Mouse (Mus musculus): ENCODE measurements around the gene Dnajb14. TPM values are rescaled to one million over a fixed set of nuclear protein-coding genes. Genes with fewer than 3 reads are reported as not detected.
A peak's percentile ranks its signal among the peaks of the same experiment; 100 is the strongest.
"Not testable (repeated sequence)": the region's sequence is repeated elsewhere in the genome, so short reads cannot be mapped to it uniquely, and the experiment has no call there.

Dnajb14 gene
- polyA plus RNA-seq, 1 experiment: 55.8 TPM

DNA sequence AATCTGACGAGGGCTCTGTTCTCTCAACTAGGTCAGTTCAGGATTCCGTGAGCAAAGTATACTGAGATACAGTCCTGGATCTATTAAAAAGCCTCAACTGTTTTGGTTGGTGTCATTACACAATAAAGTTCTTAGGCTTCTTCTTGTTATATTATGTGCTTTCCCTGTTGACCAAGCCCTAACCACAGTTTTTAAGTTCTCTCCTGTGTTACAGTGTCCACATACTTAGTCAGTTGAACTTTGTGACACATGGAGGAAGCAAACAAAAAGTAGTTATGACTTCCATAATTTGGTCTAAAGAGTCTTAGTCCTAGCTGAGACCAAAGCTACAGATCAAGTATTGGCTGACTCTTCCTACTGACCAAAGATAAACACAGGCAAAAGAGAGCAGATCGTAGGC lies 79.4 kb downstream of the Dnajb14 start:
- Histone ChIP-seq H3K27ac (ENCODE audit: insufficient read depth, low read depth, low read length) (peak overlapping the region; percentile 51), H3K4me3 (ENCODE audit: insufficient read depth, low read length) (no peak overlapping the region), H3K4me1 (ENCODE audit: control insufficient read depth, insufficient read depth, low read length) (peaks cover 52% of the 10 kb centered on the region)
- no peak for TF ChIP-seq POLR2A (IDR thresholded peaks at IDR 0.05; ENCODE audit: borderline replicate concordance, low read depth, low read length)
- no peak for TF ChIP-seq CTCF (IDR thresholded peaks at IDR 0.05; ENCODE audit: low read depth, low read length)

DNA sequence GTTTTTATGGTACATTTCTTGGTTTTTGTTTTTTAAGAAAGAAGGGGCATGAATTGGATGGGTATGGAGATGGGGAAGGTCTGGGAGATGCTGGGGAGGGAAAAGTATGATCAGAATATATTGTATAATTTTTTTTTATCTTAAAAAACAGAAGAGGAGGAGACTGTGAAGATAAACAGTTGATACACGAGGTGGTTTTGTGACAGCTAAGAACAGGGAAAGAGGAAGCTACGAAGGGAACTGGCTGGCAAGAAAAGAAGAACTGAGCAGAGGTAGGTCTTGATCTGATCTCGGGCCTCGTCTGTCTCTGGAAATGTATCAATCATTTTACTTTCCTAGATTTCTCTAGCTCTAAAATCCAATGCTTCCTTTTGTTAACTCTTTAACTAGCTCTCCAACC lies 80.0 kb downstream of the Dnajb14 start:
- Histone ChIP-seq H3K4me1 (ENCODE audit: control insufficient read depth, insufficient read depth, low read length) (peaks cover 56% of the 10 kb centered on the region), H3K27ac (ENCODE audit: insufficient read depth, low read depth, low read length) (peak overlapping the region; percentile 51), H3K4me3 (ENCODE audit: insufficient read depth, low read length) (no peak overlapping the region)
- TF ChIP-seq CTCF (IDR thresholded peaks at IDR 0.05; ENCODE audit: low read depth, low read length) (no peak), POLR2A (IDR thresholded peaks at IDR 0.05; ENCODE audit: borderline replicate concordance, low read depth, low read length) (no peak)

DNA sequence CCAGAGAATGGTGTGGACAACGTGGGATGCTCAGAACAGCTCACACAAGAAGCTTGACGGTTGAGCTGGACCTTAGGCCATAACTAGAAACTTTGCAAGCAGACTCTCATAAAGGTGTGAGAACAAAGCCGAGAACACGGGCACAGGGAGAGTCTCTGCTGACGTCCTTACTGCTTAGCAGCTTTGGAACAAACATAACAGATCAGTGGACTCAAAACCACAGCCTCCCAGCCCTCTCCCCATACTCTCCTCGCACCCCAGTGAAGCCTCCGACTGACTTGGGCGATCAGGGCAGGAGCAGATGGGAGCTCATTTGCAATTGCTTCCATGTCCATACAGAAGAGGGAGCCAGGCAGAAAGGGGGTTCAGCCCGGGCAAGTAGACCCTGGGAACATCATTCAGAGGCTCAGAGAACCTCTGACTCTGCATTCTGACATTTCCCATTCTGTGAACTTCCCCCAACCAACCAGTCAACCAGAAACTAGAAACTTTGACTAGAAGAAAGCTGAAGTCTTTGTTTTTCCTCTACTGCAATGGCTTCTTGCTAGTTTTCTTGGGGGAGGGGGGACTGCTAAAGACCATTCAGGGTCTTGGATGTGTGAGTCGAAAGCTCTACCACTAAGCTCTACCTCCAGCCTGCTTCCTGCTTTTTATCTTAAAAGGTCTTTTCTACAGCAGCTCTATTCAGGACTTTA lies 82.9 kb downstream of the Dnajb14 start:
- H3K4me3 ChIP-seq (ENCODE audit: insufficient read depth, low read length): no peak overlapping the region
- H3K27ac ChIP-seq (ENCODE audit: insufficient read depth, low read depth, low read length): peak overlapping the region; percentile 39
- TF ChIP-seq CTCF (IDR thresholded peaks at IDR 0.05; ENCODE audit: low read depth, low read length) (no peak), POLR2A (IDR thresholded peaks at IDR 0.05; ENCODE audit: borderline replicate concordance, low read depth, low read length) (no peak)
- peaks cover 77% of the 10 kb centered on the region for H3K4me1 ChIP-seq (ENCODE audit: control insufficient read depth, insufficient read depth, low read length)

DNA sequence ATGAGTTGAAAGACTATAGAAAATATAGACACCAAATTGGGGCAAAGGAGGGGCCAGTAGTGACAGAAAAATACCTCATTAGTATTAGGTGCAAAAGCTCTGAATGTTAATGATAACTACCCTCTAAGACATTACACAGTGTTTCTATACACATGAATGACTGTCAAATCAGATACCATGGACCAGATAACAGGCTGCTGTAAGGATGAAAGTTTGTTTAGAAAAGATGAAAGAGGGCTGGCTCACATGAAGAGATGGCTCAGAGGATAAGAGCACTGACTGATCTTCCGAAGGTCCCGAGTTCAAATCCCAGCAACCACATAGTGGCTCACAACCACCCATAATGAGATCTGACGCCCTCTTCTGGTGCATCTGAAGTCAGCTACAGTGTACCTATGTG lies 83.8 kb downstream of the Dnajb14 start:
- peak overlapping the region; percentile 97 for H3K27ac ChIP-seq (ENCODE audit: insufficient read depth, low read depth, low read length)
- H3K4me3 ChIP-seq (ENCODE audit: insufficient read depth, low read length): not testable (repeated sequence)
- H3K4me1 ChIP-seq (ENCODE audit: control insufficient read depth, insufficient read depth, low read length): peaks cover 70% of the 10 kb centered on the region

DNA sequence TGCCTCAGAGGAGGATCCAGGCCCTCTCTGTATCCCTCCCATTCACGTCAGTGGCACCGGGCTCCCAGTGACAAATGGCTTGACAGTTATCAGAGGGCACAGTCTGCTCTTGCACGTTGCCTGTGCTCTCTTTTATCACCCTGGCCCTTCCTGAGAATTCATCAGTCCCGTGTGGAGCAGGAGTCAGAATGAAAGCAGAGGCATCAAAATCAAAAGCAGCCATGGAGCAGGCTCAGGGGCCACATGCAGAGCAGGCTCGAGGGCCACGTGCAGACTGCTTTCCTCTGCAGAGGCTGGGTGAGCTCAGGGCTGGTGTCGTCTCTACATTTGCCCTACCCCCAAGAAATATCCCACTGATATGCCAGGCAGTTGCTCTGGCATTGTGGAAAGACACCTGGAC lies 84.3 kb downstream of the Dnajb14 start:
- Histone ChIP-seq H3K27ac (ENCODE audit: insufficient read depth, low read depth, low read length) (peak overlapping the region; percentile 97), H3K4me3 (ENCODE audit: insufficient read depth, low read length) (peak overlapping the region; percentile 25), H3K4me1 (ENCODE audit: control insufficient read depth, insufficient read depth, low read length) (peaks cover 67% of the 10 kb centered on the region)
- no peak for TF ChIP-seq CTCF (IDR thresholded peaks at IDR 0.05; ENCODE audit: low read depth, low read length)
- no peak for TF ChIP-seq POLR2A (IDR thresholded peaks at IDR 0.05; ENCODE audit: borderline replicate concordance, low read depth, low read length)

DNA sequence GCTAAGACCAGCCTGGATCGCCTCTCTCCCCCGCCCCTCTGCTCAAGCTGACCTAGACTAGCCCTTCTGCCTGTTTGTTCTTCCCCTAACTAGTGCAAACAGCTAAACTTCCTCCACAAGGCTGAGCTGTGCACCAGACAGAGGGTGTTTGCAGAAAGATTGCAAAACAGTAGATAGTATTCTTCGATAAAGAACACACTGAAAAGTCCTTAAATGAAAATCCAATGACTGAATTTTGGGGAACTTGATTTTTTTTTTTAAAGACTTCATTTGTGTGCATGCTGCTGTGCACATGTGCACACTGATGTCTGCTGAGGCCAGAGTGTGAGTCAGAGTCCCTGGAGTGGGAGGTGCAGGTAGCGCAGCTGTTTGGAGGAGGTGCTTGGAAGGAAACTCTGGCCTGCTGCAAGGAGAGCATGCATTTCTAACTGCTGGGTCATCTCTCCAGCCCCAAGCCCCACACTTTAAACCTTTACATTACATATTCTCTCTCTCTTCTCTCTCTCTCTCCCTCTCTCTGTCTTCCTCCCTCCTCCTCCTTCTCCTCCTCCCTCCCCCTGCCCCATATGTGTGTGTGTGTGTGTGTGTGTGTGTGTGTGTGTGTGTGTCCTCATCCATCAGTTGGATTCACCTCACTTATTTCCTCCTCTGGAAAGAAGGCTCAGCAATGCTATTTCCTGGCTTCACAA lies 84.9 kb downstream of the Dnajb14 start:
- H3K27ac ChIP-seq (ENCODE audit: insufficient read depth, low read depth, low read length): peak overlapping the region; percentile 97
- peak overlapping the region; percentile 25 for H3K4me3 ChIP-seq (ENCODE audit: insufficient read depth, low read length)
- TF ChIP-seq CTCF (IDR thresholded peaks at IDR 0.05; ENCODE audit: low read depth, low read length): no peak
- TF ChIP-seq POLR2A (IDR thresholded peaks at IDR 0.05; ENCODE audit: borderline replicate concordance, low read depth, low read length): no peak
- peaks cover 63% of the 10 kb centered on the region for H3K4me1 ChIP-seq (ENCODE audit: control insufficient read depth, insufficient read depth, low read length)

DNA sequence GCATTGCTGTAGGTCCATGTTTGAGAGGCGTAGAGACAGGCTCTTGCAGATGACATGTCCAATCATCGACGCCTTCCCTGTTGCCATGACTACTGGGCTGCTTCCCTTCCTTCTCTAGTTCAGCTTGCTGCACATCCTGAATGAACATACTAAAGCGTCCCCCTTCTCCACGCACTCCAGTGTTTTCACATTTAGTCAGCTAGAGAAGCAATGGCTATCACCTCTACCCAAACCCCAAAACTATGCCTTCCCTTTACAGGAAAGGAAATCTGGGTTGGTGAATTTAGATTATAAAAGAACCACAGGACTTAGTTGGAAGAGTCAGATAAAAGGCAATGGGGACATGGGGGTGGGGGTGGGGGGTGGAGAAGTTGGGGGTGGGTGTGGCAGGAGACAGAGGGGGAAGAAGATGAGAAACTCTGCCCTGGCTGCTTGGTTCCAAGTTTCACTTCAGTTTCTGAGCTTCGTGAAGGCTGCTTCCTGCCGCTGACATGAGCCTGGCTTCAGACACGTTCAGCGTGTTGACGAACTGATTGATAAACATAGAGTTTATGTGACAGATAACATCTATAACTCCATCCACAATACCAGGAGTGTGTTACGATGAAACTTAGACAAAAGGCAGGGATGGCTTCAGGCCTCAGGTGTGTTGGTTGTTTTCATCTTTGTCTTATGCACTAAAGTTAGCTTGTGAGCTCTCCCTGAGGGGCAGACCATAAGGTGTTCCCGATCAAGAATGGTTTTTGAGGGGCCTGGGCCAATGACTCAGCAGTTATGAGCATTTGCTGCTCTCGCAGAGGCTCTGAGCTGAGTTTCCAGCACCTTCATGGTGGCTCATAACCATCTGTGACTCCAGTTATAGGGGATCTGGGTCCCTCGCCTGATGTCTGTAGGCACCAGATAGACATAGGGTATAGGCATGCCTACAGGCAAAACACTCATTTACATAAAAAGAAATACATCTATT lies 85.7 kb downstream of the Dnajb14 start:
- TF ChIP-seq CTCF (IDR thresholded peaks at IDR 0.05; ENCODE audit: low read depth, low read length) (no peak), POLR2A (IDR thresholded peaks at IDR 0.05; ENCODE audit: borderline replicate concordance, low read depth, low read length) (no peak)
- H3K4me3 ChIP-seq (ENCODE audit: insufficient read depth, low read length): peak overlapping the region; percentile 10
- H3K4me1 ChIP-seq (ENCODE audit: control insufficient read depth, insufficient read depth, low read length): peaks cover 59% of the 10 kb centered on the region
- H3K27ac ChIP-seq (ENCODE audit: insufficient read depth, low read depth, low read length): peak overlapping the region; percentile 97

DNA sequence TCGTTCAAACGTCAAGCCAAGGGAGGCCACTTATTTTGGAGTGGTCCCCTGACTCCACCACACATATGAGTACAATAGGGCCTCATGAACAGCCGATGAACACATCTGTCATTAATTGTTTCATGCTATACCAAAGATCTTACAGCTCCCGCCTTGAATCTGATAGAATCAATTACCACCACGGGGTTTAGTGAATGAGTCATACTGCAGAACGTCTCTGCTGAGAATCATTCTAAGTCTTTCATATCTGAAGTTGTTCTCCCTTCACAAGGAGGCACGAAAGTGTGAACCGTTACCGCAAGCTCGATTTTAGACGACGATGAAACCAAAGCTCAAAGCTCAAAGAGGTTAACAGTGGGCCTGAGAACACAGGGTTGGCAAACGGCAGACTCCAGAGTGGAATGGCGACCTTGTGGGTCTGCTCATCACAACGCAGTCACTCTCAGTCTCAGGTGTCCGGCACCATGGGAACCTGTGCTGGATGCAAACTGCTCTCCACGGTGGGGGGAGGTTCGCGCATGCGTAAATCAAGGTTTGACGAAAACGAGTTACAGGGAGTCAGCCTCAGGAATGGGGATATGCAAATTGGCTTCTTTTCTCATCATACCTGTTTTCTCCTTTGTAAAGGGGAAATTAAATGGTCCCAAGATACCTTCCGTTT lies 86.9 kb downstream of the Dnajb14 start:
- Histone ChIP-seq H3K4me1 (ENCODE audit: control insufficient read depth, insufficient read depth, low read length) (peaks cover 50% of the 10 kb centered on the region), H3K4me3 (ENCODE audit: insufficient read depth, low read length) (no peak overlapping the region), H3K27ac (ENCODE audit: insufficient read depth, low read depth, low read length) (peak overlapping the region; percentile 53)
- no peak for TF ChIP-seq POLR2A (IDR thresholded peaks at IDR 0.05; ENCODE audit: borderline replicate concordance, low read depth, low read length)
- TF ChIP-seq CTCF (IDR thresholded peaks at IDR 0.05; ENCODE audit: low read depth, low read length): no peak

DNA sequence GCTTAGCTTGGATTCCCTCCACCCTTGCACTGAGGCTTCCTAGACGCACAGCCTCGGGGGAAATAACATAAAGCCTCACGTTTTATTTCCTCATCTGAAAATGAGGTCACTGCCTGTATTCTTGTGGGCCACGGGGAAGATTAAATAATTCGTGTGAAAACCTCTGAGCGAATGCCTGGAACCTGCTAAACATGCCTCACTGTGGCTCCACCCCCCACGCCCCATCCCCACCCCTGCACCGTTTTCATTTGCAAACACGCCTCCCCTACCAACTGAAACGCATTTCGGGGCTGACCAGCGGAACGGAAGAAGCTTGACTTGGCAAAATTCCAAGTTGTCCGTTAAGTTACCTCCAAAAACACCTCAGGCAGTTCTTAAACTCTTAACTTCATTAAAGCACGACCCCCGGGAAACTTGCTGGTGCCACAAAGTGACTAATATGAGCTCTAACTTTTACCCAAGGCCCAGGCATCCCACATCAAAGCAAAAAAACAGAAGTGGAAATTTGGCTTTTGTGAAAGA lies 88.1 kb downstream of the Dnajb14 start:
- Histone ChIP-seq H3K4me3 (ENCODE audit: insufficient read depth, low read length) (peak overlapping the region; percentile 49), H3K4me1 (ENCODE audit: control insufficient read depth, insufficient read depth, low read length) (peaks cover 39% of the 10 kb centered on the region), H3K27ac (ENCODE audit: insufficient read depth, low read depth, low read length) (no peak overlapping the region)
- TF ChIP-seq CTCF (IDR thresholded peaks at IDR 0.05; ENCODE audit: low read depth, low read length): no peak
- TF ChIP-seq POLR2A (IDR thresholded peaks at IDR 0.05; ENCODE audit: borderline replicate concordance, low read depth, low read length): no peak

All from bone marrow macrophage, adult 2 months (primary cell).